Mouse (Mus musculus): ENCODE data around the gene Krit1. TPM values are rescaled to one million over a fixed set of nuclear protein-coding genes. Genes with fewer than 3 reads are reported as not detected.

The Krit1 gene
- polyA plus RNA-seq, 1 experiment from 2014 or later: 36.7 TPM

- Histone ChIP-seq H3K4me3 (replicated peaks; ENCODE audit: low read depth, low read length) (peak overlapping the region; percentile 85), H3K36me3 (ENCODE audit: insufficient read depth, low read length) (no peaks in the 10 kb centered on the region), H3K4me1 (replicated peaks; ENCODE audit: insufficient read depth, low read length) (no peaks in the 10 kb centered on the region), H3K9me3 (replicated peaks; ENCODE audit: low read length) (no peaks in the 10 kb centered on the region), H3K27ac (peak overlapping the region; percentile 90), H3K4me2 (ENCODE audit: low read length) (peak overlapping the region; percentile 80), H3K9ac (ENCODE audit: low read depth, low read length) (peak overlapping the region; percentile 82), H3K27me3 (ENCODE audit: insufficient read depth, low read length) (no peaks in the 10 kb centered on the region)
- WGBS: under 1% methylated on average over 36 of the region's 36 CpGs
- TF ChIP-seq CTCF (IDR thresholded peaks at IDR 0.05; ENCODE audit: low read depth): no peak; the same call in 1 of the 2 replicates
- peak; percentile 71 for ATAC-seq (replicated peaks; ENCODE audit: low FRiP score, low read depth)
- DNase-seq (ENCODE audit: low spot score): peak; percentile 45
These were observed 545 bp downstream of the Krit1 start for GRCm38 (mm10) chr5:3803292-3804165.

- WGBS: 94% methylated on average over 1 of the region's 1 CpGs
- Histone ChIP-seq H3K9ac (ENCODE audit: low read depth, low read length) (no peak overlapping the region), H3K27ac (no peak overlapping the region), H3K4me3 (replicated peaks; ENCODE audit: low read depth, low read length) (no peak overlapping the region), H3K27me3 (ENCODE audit: insufficient read depth, low read length) (no peaks in the 10 kb centered on the region), H3K4me1 (replicated peaks; ENCODE audit: insufficient read depth, low read length) (no peaks in the 10 kb centered on the region), H3K4me2 (ENCODE audit: low read length) (no peak overlapping the region), H3K9me3 (replicated peaks; ENCODE audit: low read length) (no peaks in the 10 kb centered on the region), H3K36me3 (ENCODE audit: insufficient read depth, low read length) (no peaks in the 10 kb centered on the region)
- DNase-seq (ENCODE audit: low spot score): no peak
- no peak for ATAC-seq (replicated peaks; ENCODE audit: low FRiP score, low read depth)
- TF ChIP-seq CTCF (IDR thresholded peaks at IDR 0.05; ENCODE audit: low read depth): no peak; the same call in 1 of the 2 replicates
These were observed 5.5 kb downstream of the Krit1 start for GRCm38 (mm10) chr5:3808472-3808871.

- peaks cover 22% of the 10 kb centered on the region for H3K36me3 ChIP-seq (ENCODE audit: insufficient read depth, low read length)
- no peaks in the 10 kb centered on the region for H3K9me3 ChIP-seq (replicated peaks; ENCODE audit: low read length)
- no peak overlapping the region for H3K27ac ChIP-seq
- H3K4me1 ChIP-seq (replicated peaks; ENCODE audit: insufficient read depth, low read length): no peaks in the 10 kb centered on the region
- ATAC-seq (replicated peaks; ENCODE audit: low FRiP score, low read depth): no peak
- H3K9ac ChIP-seq (ENCODE audit: low read depth, low read length): no peak overlapping the region
- H3K27me3 ChIP-seq (ENCODE audit: insufficient read depth, low read length): no peaks in the 10 kb centered on the region
- no peak overlapping the region for H3K4me3 ChIP-seq (replicated peaks; ENCODE audit: low read depth, low read length)
- no peak for TF ChIP-seq CTCF (IDR thresholded peaks at IDR 0.05; ENCODE audit: low read depth)
- DNase-seq (ENCODE audit: low spot score): no peak
- 87% methylated on average over 1 of the region's 1 CpGs for WGBS
- no peak overlapping the region for H3K4me2 ChIP-seq (ENCODE audit: low read length)
These were observed 31.1 kb downstream of the Krit1 start for GRCm38 (mm10) chr5:3834107-3834506.

GRCm38 (mm10) chr5:3845026-3845425 lies 42.0 kb downstream of the Krit1 start, which contains the start of gene Lrrd1:
TSS of gene Lrrd1 (plus strand) at chr5:3845173.
- Histone ChIP-seq H3K4me1 (replicated peaks; ENCODE audit: insufficient read depth, low read length) (no peaks in the 10 kb centered on the region), H3K27me3 (ENCODE audit: insufficient read depth, low read length) (no peaks in the 10 kb centered on the region), H3K27ac (no peak within 1 kb of the TSS), H3K36me3 (ENCODE audit: insufficient read depth, low read length) (no peaks in the 10 kb centered on the region), H3K9me3 (replicated peaks; ENCODE audit: low read length) (no peaks in the 10 kb centered on the region), H3K4me3 (replicated peaks; ENCODE audit: low read depth, low read length) (peak within 1 kb of the TSS; percentile 15), H3K4me2 (ENCODE audit: low read length) (peak within 1 kb of the TSS; percentile 61), H3K9ac (ENCODE audit: low read depth, low read length) (peak within 1 kb of the TSS; percentile 48)
- DNase-seq (ENCODE audit: low spot score) (peak; percentile 5), ATAC-seq (replicated peaks; ENCODE audit: low FRiP score, low read depth) (no peak)
- 6% methylated on average over 24 of the region's 24 CpGs for WGBS
- no peak for TF ChIP-seq CTCF (IDR thresholded peaks at IDR 0.05; ENCODE audit: low read depth)

- Histone ChIP-seq H3K9ac (ENCODE audit: low read depth, low read length) (no peak overlapping the region), H3K27ac (no peak overlapping the region), H3K9me3 (replicated peaks; ENCODE audit: low read length) (no peaks in the 10 kb centered on the region), H3K27me3 (ENCODE audit: insufficient read depth, low read length) (no peaks in the 10 kb centered on the region), H3K4me3 (replicated peaks; ENCODE audit: low read depth, low read length) (no peak overlapping the region), H3K36me3 (ENCODE audit: insufficient read depth, low read length) (no peaks in the 10 kb centered on the region), H3K4me1 (replicated peaks; ENCODE audit: insufficient read depth, low read length) (no peaks in the 10 kb centered on the region), H3K4me2 (ENCODE audit: low read length) (no peak overlapping the region)
- ATAC-seq (replicated peaks; ENCODE audit: low FRiP score, low read depth) (no peak), DNase-seq (ENCODE audit: low spot score) (no peak)
- WGBS: 65% methylated on average over 4 of the region's 4 CpGs
- no peak for TF ChIP-seq CTCF (IDR thresholded peaks at IDR 0.05; ENCODE audit: low read depth)
These were observed 67.2 kb downstream of the Krit1 start for GRCm38 (mm10) chr5:3870161-3870560.

GRCm38 (mm10) chr5:3872348-3872747 lies 69.4 kb downstream of the Krit1 start:
- Histone ChIP-seq H3K4me2 (ENCODE audit: low read length) (no peak overlapping the region), H3K4me1 (replicated peaks; ENCODE audit: insufficient read depth, low read length) (no peaks in the 10 kb centered on the region), H3K36me3 (ENCODE audit: insufficient read depth, low read length) (no peaks in the 10 kb centered on the region), H3K9ac (ENCODE audit: low read depth, low read length) (no peak overlapping the region), H3K9me3 (replicated peaks; ENCODE audit: low read length) (no peaks in the 10 kb centered on the region), H3K27ac (no peak overlapping the region), H3K27me3 (ENCODE audit: insufficient read depth, low read length) (no peaks in the 10 kb centered on the region), H3K4me3 (replicated peaks; ENCODE audit: low read depth, low read length) (no peak overlapping the region)
- no peak for TF ChIP-seq CTCF (IDR thresholded peaks at IDR 0.05; ENCODE audit: low read depth)
- ATAC-seq (replicated peaks; ENCODE audit: low FRiP score, low read depth) (no peak), DNase-seq (ENCODE audit: low spot score) (no peak)
- WGBS: 63% methylated on average over 1 of the region's 1 CpGs
